Mouse (Mus musculus) embryonic fibroblast, embryonic 13.5 days (primary cell): Measurements from ENCODE around the gene Bub1. TPM values are rescaled to one million over a fixed set of nuclear protein-coding genes. Genes with fewer than 3 reads are reported as not detected.

Experiments used
- H3K27ac ChIP-seq: 2 replicates; pipeline ENCODE4 v1.5.1; 2012; ENCODE audit warnings: low read length, control low read depth, inconsistent platforms; ENCODE audit not compliant: insufficient read depth
- H3K4me1 ChIP-seq: 2 replicates; pipeline ENCODE4 v1.6.1; 2011; ENCODE audit warnings: low read length; ENCODE audit not compliant: control insufficient read depth, insufficient read depth
- H3K4me3 ChIP-seq: 2 replicates; pipeline ENCODE4 v1.5.1; 2011; ENCODE audit warnings: mild to moderate bottlenecking, control low read depth, low read length; ENCODE audit not compliant: insufficient read depth
- CTCF ChIP-seq: IDR thresholded peaks from 2 replicates; pipeline ENCODE4 v1.5.1; 2011; ENCODE audit warnings: mild to moderate bottlenecking, control low read depth, low read length, moderate library complexity, borderline replicate concordance; ENCODE audit not compliant: insufficient read depth
- POLR2A ChIP-seq: IDR thresholded peaks from 2 replicates; pipeline ENCODE4 v1.6.1; 2011; ENCODE audit warnings: low read depth, mild to moderate bottlenecking, control low read depth, low read length, moderate library complexity
- polyA plus RNA-seq: library from polyadenylated mRNA; stranded (reverse); fragments of >200 nt; gene quantifications from 2 replicates; pipeline ENCODE4 v1.2.4, GENCODE M21; 2011; ENCODE audit warnings: low read depth; ENCODE audit not compliant: missing spikeins, insufficient read length

Bub1 gene
- polyA plus RNA-seq, 1 experiment: 62.4 TPM

- no peak overlapping the region for H3K27ac ChIP-seq
- no peak overlapping the region for H3K4me3 ChIP-seq
- no peak for TF ChIP-seq POLR2A
- no peak for TF ChIP-seq CTCF
- peaks cover 4% of the 10 kb centered on the region for H3K4me1 ChIP-seq
These were observed 44.4 kb downstream of the Bub1 start for GRCm38 (mm10) chr2:127787226-127787625.

GRCm38 (mm10) chr2:127778451-127778850 lies 53.2 kb downstream of the Bub1 start:
- TF ChIP-seq CTCF: no peak
- TF ChIP-seq POLR2A: no peak
- no peak overlapping the region for H3K27ac ChIP-seq
- no peak overlapping the region for H3K4me3 ChIP-seq
- no peaks in the 10 kb centered on the region for H3K4me1 ChIP-seq

- H3K4me1 ChIP-seq: no peaks in the 10 kb centered on the region
- TF ChIP-seq POLR2A (no peak), CTCF (no peak)
- no peak overlapping the region for H3K4me3 ChIP-seq
- no peak overlapping the region for H3K27ac ChIP-seq
These were observed 56.7 kb downstream of the Bub1 start for GRCm38 (mm10) chr2:127775013-127775412.

- no peak overlapping the region for H3K4me3 ChIP-seq
- TF ChIP-seq POLR2A (no peak), CTCF (no peak)
- no peaks in the 10 kb centered on the region for H3K4me1 ChIP-seq
- H3K27ac ChIP-seq: no peak overlapping the region
These were observed 57.1 kb downstream of the Bub1 start for GRCm38 (mm10) chr2:127774578-127774941.

GRCm38 (mm10) chr2:127773938-127774577 lies 57.6 kb downstream of the Bub1 start:
- TF ChIP-seq CTCF: no peak
- no peak for TF ChIP-seq POLR2A
- Histone ChIP-seq H3K4me1 (no peaks in the 10 kb centered on the region), H3K27ac (no peak overlapping the region), H3K4me3 (no peak overlapping the region)

- Histone ChIP-seq H3K4me1 (no peaks in the 10 kb centered on the region), H3K4me3 (no peak overlapping the region), H3K27ac (no peak overlapping the region)
- no peak for TF ChIP-seq CTCF
These were observed 70.1 kb downstream of the Bub1 start for GRCm38 (mm10) chr2:127761587-127761986.

GRCm38 (mm10) chr2:127760429-127761000 lies 71.2 kb downstream of the Bub1 start:
- no peak for TF ChIP-seq CTCF
- TF ChIP-seq POLR2A: no peak
- no peak overlapping the region for H3K27ac ChIP-seq
- H3K4me1 ChIP-seq: no peaks in the 10 kb centered on the region
- no peak overlapping the region for H3K4me3 ChIP-seq

- no peak for TF ChIP-seq POLR2A
- no peak for TF ChIP-seq CTCF
- Histone ChIP-seq H3K4me1 (no peaks in the 10 kb centered on the region), H3K4me3 (no peak overlapping the region), H3K27ac (no peak overlapping the region)
These were observed 71.7 kb downstream of the Bub1 start for GRCm38 (mm10) chr2:127760014-127760413.

GRCm38 (mm10) chr2:127759157-127759880 lies 72.3 kb downstream of the Bub1 start:
- Histone ChIP-seq H3K27ac (no peak overlapping the region), H3K4me3 (no peak overlapping the region), H3K4me1 (no peaks in the 10 kb centered on the region)
- TF ChIP-seq POLR2A (no peak), CTCF (no peak)

- Histone ChIP-seq H3K4me1 (no peaks in the 10 kb centered on the region), H3K4me3 (no peak overlapping the region), H3K27ac (no peak overlapping the region)
- TF ChIP-seq POLR2A: no peak
- TF ChIP-seq CTCF: no peak
These were observed 74.5 kb downstream of the Bub1 start for GRCm38 (mm10) chr2:127757171-127757570.
